Mouse (Mus musculus): ENCODE measurements around the gene Hormad2. TPM values are rescaled to one million over a fixed set of nuclear protein-coding genes. Genes with fewer than 3 reads are reported as not detected.

Gene Hormad2
- total and polyA plus RNA-seq, 3 experiments: 16.0 to 17.0 TPM; not detected in 1

DNA sequence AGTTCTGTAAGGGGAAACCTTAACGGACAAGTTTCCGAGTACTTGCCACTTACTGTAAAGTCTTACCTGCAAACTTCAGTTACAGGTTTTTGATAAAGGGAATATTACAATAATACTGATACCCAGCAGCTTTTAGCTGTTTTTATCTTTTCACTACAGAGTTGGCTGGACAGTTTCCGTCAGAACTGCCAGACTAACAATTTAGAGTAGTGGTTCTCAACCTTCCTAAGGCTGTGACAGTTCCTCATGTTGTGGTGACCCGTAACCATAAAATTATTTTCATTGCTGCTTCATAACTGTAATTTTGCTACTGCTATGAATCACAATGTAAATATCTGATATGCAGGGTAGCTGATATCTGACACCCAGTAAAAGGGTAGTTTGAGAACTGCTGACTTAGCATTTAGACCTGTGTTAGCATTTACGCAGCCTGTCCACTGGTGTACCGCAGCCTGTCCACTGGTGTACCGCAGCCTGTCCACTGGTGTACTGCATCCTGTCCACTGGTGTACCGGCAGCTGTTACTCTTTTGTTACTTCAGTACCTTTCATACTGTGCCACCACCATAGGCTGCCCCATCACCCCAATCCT is 104.1 kb downstream of the Hormad2 start:
- Histone ChIP-seq H3K36me3 (ENCODE audit: control insufficient read depth in 1 of 2, insufficient read depth in 2 of 2, low read length in 2 of 2) (peaks cover 0 to 24% of the 10 kb centered on the region in 2 experiments; a peak in 2 of 4 replicates), H3K4me3 (ENCODE audit: control insufficient read depth in 1 of 2, insufficient read depth in 1 of 2, low read depth in 2 of 2, low read length in 2 of 2) (no peak overlapping the region), H3K4me1 (ENCODE audit: control insufficient read depth in 1 of 2, insufficient read depth in 2 of 2, low read length in 2 of 2) (peaks cover 2 to 22% of the 10 kb centered on the region in 2 experiments; a peak in 3 of 4 replicates), H3K9me3 (replicated peaks; ENCODE audit: insufficient read depth, low read length) (no peaks in the 10 kb centered on the region), H3K27ac (ENCODE audit: control insufficient read depth, low read depth, low read length) (peak overlapping the region; percentile 31), H3K79me2 (ENCODE audit: control insufficient read depth, insufficient read depth, low read length, poor library complexity) (no peaks in the 10 kb centered on the region), H3K9ac (ENCODE audit: control insufficient read depth, low read depth, low read length, poor library complexity, severe bottlenecking) (peak overlapping the region; percentile 26), H3K27me3 (ENCODE audit: control insufficient read depth in 1 of 2, insufficient read depth in 2 of 2, low read length in 2 of 2) (no peaks in the 10 kb centered on the region)
- peak; percentile 63 for DNase-seq (ENCODE audit: low read depth, low spot score)
- no peak for TF ChIP-seq ZKSCAN1 (IDR thresholded peaks at IDR 0.05; ENCODE audit: low read depth, low read length)
- no peak for TF ChIP-seq MYC (IDR thresholded peaks at IDR 0.05; ENCODE audit: low read depth, low read length)
- TF ChIP-seq MAZ (IDR thresholded peaks at IDR 0.05; ENCODE audit: low read depth, low read length): no peak
- no peak for TF ChIP-seq CTCF (IDR thresholded peaks at IDR 0.05 in 2 of 3, conservative IDR thresholded peaks at IDR 0.05 in 1 of 3; ENCODE audit: control insufficient read depth in 1 of 3, insufficient read depth in 1 of 3, low read depth in 2 of 3, low read length in 3 of 3, poor library complexity in 1 of 3, severe bottlenecking in 1 of 3)
- no peak for TF ChIP-seq MXI1 (IDR thresholded peaks at IDR 0.05; ENCODE audit: low read depth, low read length)
- no peak for TF ChIP-seq GABPA (IDR thresholded peaks at IDR 0.05; ENCODE audit: low read depth, low read length)
- TF ChIP-seq RAD21 (IDR thresholded peaks at IDR 0.05; ENCODE audit: low read depth, low read length): no peak
- TF ChIP-seq HCFC1 (IDR thresholded peaks at IDR 0.05; ENCODE audit: low read depth, low read length): no peak
- TF ChIP-seq USF2 (IDR thresholded peaks at IDR 0.05; ENCODE audit: borderline replicate concordance in 1 of 2, insufficient read depth in 1 of 2, low read depth in 1 of 2, low read length in 2 of 2): no peak
- peak; percentile 97 for TF ChIP-seq MAFK (IDR thresholded peaks at IDR 0.05; ENCODE audit: borderline replicate concordance, low read depth, low read length)
- no peak for TF ChIP-seq KAT2A (conservative IDR thresholded peaks at IDR 0.05; ENCODE audit: low read depth, low read length)
- TF ChIP-seq TAL1 (IDR thresholded peaks at IDR 0.05; ENCODE audit: low read length): peak; percentile 34; the same call in 1 of the 2 replicates
- TF ChIP-seq ZMIZ1 (IDR thresholded peaks at IDR 0.05; ENCODE audit: low read depth, low read length): no peak
- TF ChIP-seq BHLHE40 (IDR thresholded peaks at IDR 0.05; ENCODE audit: borderline replicate concordance, low read depth, low read length): no peak
- no peak for TF ChIP-seq POLR2A (IDR thresholded peaks at IDR 0.05; ENCODE audit: control insufficient read depth in 1 of 2, insufficient read depth in 1 of 2, low read depth in 1 of 2, low read length in 2 of 2, poor library complexity in 1 of 2)
- TF ChIP-seq MAX (IDR thresholded peaks at IDR 0.05; ENCODE audit: low read length): no peak
- no peak for TF ChIP-seq USF1 (IDR thresholded peaks at IDR 0.05; ENCODE audit: low read depth, low read length)
- TF ChIP-seq ZC3H11A (IDR thresholded peaks at IDR 0.05; ENCODE audit: low read depth, low read length): no peak
- TF ChIP-seq TBP (IDR thresholded peaks at IDR 0.05; ENCODE audit: low read depth, low read length): no peak
- TF ChIP-seq CHD2 (IDR thresholded peaks at IDR 0.05; ENCODE audit: low read length): no peak
- no peak for TF ChIP-seq NELFE (IDR thresholded peaks at IDR 0.05; ENCODE audit: low read depth, low read length)
- 0 out of 2 replicates have a peak, but pooled peaks have one; percentile 37 for TF ChIP-seq MYB (IDR thresholded peaks at IDR 0.05; ENCODE audit: low read depth, low read length)
- TF ChIP-seq JUND (IDR thresholded peaks at IDR 0.05; ENCODE audit: low read depth, low read length): no peak
- TF ChIP-seq NRF1 (IDR thresholded peaks at IDR 0.05; ENCODE audit: insufficient read depth, low read depth, low read length, poor library complexity, severe bottlenecking): no peak
- peak; percentile 52 to 78; a peak in 2 of 4 replicates for TF ChIP-seq EP300 (IDR thresholded peaks at IDR 0.05; ENCODE audit: low read depth in 1 of 2, low read length in 2 of 2)
- no peak for TF ChIP-seq SMC3 (IDR thresholded peaks at IDR 0.05; ENCODE audit: low read depth, low read length)
- no peak for TF ChIP-seq CHD1 (IDR thresholded peaks at IDR 0.05; ENCODE audit: low read depth, low read length)
- no peak for TF ChIP-seq POLR2AphosphoS5 (IDR thresholded peaks at IDR 0.05; ENCODE audit: borderline replicate concordance, low read depth, low read length)
- no peak for TF ChIP-seq RCOR1 (IDR thresholded peaks at IDR 0.05; ENCODE audit: low read depth, low read length)
- no peak for TF ChIP-seq E2F4 (IDR thresholded peaks at IDR 0.05; ENCODE audit: borderline replicate concordance, low read depth, low read length)
- TF ChIP-seq ELF1 (IDR thresholded peaks at IDR 0.05; ENCODE audit: low read depth, low read length): no peak
- TF ChIP-seq ETS1 (IDR thresholded peaks at IDR 0.05; ENCODE audit: low read depth, low read length): peak; percentile 48; the same call in 1 of the 2 replicates
- TF ChIP-seq ZNF384 (IDR thresholded peaks at IDR 0.05; ENCODE audit: low read depth, low read length): no peak
- no peak for TF ChIP-seq SIN3A (IDR thresholded peaks at IDR 0.05; ENCODE audit: low read length)
- TF ChIP-seq UBTF (IDR thresholded peaks at IDR 0.05; ENCODE audit: borderline replicate concordance, insufficient read depth, low read depth, low read length): no peak
- TF ChIP-seq TCF12 (IDR thresholded peaks at IDR 0.05; ENCODE audit: low read depth, low read length): peak; percentile 32; the same call in 1 of the 2 replicates
- TF ChIP-seq POLR2AphosphoS2 (IDR thresholded peaks at IDR 0.05; ENCODE audit: low read length): no peak
- TF ChIP-seq GATA1 (IDR thresholded peaks at IDR 0.05; ENCODE audit: low read depth, low read length): peak; percentile 62
